Mouse (Mus musculus) bone marrow, adult 2 months (tissue): Measurements from ENCODE around the gene Mrpl4.

Experiments used
- CTCF ChIP-seq: fragments of 200-500 bp; IDR thresholded peaks from 2 replicates; pipeline ENCODE4 v1.5.1; 2011; ENCODE audit warnings: low read length, control low read depth; ENCODE audit not compliant: control insufficient read depth, insufficient read depth
- POLR2A ChIP-seq: fragments of 200-500 bp; IDR thresholded peaks from 2 replicates; pipeline ENCODE4 v1.6.1; 2011; ENCODE audit warnings: low read depth, mild to moderate bottlenecking, control low read depth, low read length, borderline replicate concordance; ENCODE audit not compliant: control insufficient read depth

- TF ChIP-seq CTCF (no peak), POLR2A (no peak)
These were observed 25.4 kb upstream of the Mrpl4 start for GRCm38 (mm10) chr9:20976961-20977689.
